Mouse (Mus musculus) neural tube, embryonic 14.5 days (tissue): ENCODE results near the gene Nhs. TPM values are rescaled to one million over a fixed set of nuclear protein-coding genes. Genes with fewer than 3 reads are reported as not detected.
A peak's percentile ranks its signal among the peaks of the same experiment; 100 is the strongest.

ENCODE experiments used
- ATAC-seq: fragments of 200-750 bp; cut with Nextera tagmentation; 2 replicates; pipeline ENCODE4 v1.8.0; 2017; ENCODE audit warnings: low read depth, mild to moderate bottlenecking, moderate TSS enrichment, moderate library complexity
- H3K27ac ChIP-seq: fragments of 300-500 bp; sonication (generic); 2 replicates; pipeline ENCODE4 v1.5.1; 2014; ENCODE audit warnings: low read depth, mild to moderate bottlenecking, control low read depth, low read length, moderate library complexity, mixed read lengths
- H3K27me3 ChIP-seq: fragments of 300-500 bp; sonication (generic); 2 replicates; pipeline ENCODE4 v1.6.1; 2014; ENCODE audit warnings: low read length; ENCODE audit not compliant: control insufficient read depth, insufficient read depth
- H3K36me3 ChIP-seq: fragments of 300-500 bp; sonication (generic); 2 replicates; pipeline ENCODE4 v1.6.1; 2014; ENCODE audit warnings: low read length, mixed read lengths; ENCODE audit not compliant: control insufficient read depth, insufficient read depth
- H3K4me1 ChIP-seq: fragments of 300-500 bp; sonication (generic); 2 replicates; pipeline ENCODE4 v1.6.1; 2014; ENCODE audit warnings: low read length; ENCODE audit not compliant: control insufficient read depth, insufficient read depth
- H3K4me2 ChIP-seq: fragments of 300-500 bp; sonication (generic); 2 replicates; pipeline ENCODE4 v1.6.1; 2014; ENCODE audit warnings: mild to moderate bottlenecking, low read depth, low read length, control low read depth
- H3K4me3 ChIP-seq: fragments of 300-500 bp; sonication (generic); 2 replicates; pipeline ENCODE4 v1.5.1; 2014; ENCODE audit warnings: low read depth, low read length, control low read depth, mixed read lengths
- H3K9ac ChIP-seq: fragments of 300-500 bp; sonication (generic); replicated peaks from 2 replicates; pipeline ENCODE4 v1.6.1; 2014; ENCODE audit warnings: low read depth, mild to moderate bottlenecking, control low read depth, low read length, mixed read lengths
- H3K9me3 ChIP-seq: fragments of 300-500 bp; sonication (generic); 2 replicates; pipeline ENCODE4 v1.6.1; 2016; ENCODE audit warnings: low read length; ENCODE audit not compliant: control insufficient read depth
- WGBS: fragments of 180-500 bp; shearing (Covaris S2); extraction: QIAGEN DNeasy Blood & Tissue Kit; methylation state at CpG from one replicate; pipeline ENCODE4 v1.1.7; 2014; 5-methylcytosine and 5-hydroxymethylcytosine counted together
- polyA plus RNA-seq: library from polyadenylated mRNA; unstranded; fragments of >200 nt; fragmentation: Nextera tagmentation; extraction: Ambion mirVana; gene quantifications from 2 replicates; pipeline ENCODE4 v1.2.1, GENCODE M21; 2014

Gene Nhs
- polyA plus RNA-seq, 1 experiment from 2014 or later: 5.1 TPM

- Histone ChIP-seq H3K27ac (no peak overlapping the region), H3K4me1 (no peaks in the 10 kb centered on the region), H3K36me3 (no peaks in the 10 kb centered on the region), H3K4me3 (no peak overlapping the region), H3K4me2 (no peak overlapping the region), H3K9ac (no peak overlapping the region), H3K27me3 (no peaks in the 10 kb centered on the region; the same call in 1 of the 2 replicates), H3K9me3 (no peaks in the 10 kb centered on the region)
- ATAC-seq: no peak
- 68% methylated on average over 2 of the region's 2 CpGs for WGBS
These were observed 218.8 kb downstream of the Nhs start for GRCm38 (mm10) chrX:161940696-161941095.

- Histone ChIP-seq H3K27me3 (peaks cover 5% of the 10 kb centered on the region; the same call in 1 of the 2 replicates), H3K27ac (no peak overlapping the region), H3K9me3 (no peaks in the 10 kb centered on the region), H3K4me3 (no peak overlapping the region), H3K9ac (no peak overlapping the region), H3K4me2 (no peak overlapping the region), H3K4me1 (no peaks in the 10 kb centered on the region), H3K36me3 (no peaks in the 10 kb centered on the region)
- no peak for ATAC-seq
These were observed 232.9 kb downstream of the Nhs start for GRCm38 (mm10) chrX:161926683-161927053.

- no peak overlapping the region for H3K27ac ChIP-seq
- no peak for ATAC-seq
- no peak overlapping the region for H3K4me2 ChIP-seq
- no peaks in the 10 kb centered on the region for H3K9me3 ChIP-seq
- no peak overlapping the region for H3K4me3 ChIP-seq
- no peaks in the 10 kb centered on the region for H3K4me1 ChIP-seq
- H3K36me3 ChIP-seq: no peaks in the 10 kb centered on the region
- WGBS: 31% methylated on average over 6 of the region's 6 CpGs
- H3K27me3 ChIP-seq: peaks cover 5% of the 10 kb centered on the region; the same call in 1 of the 2 replicates
- no peak overlapping the region for H3K9ac ChIP-seq
These were observed 233.4 kb downstream of the Nhs start for GRCm38 (mm10) chrX:161925973-161926682.

- no peak for ATAC-seq
- no peak overlapping the region for H3K4me3 ChIP-seq
- H3K9ac ChIP-seq: no peak overlapping the region
- no peaks in the 10 kb centered on the region for H3K9me3 ChIP-seq
- H3K4me2 ChIP-seq: no peak overlapping the region
- no peaks in the 10 kb centered on the region for H3K4me1 ChIP-seq
- no peaks in the 10 kb centered on the region for H3K36me3 ChIP-seq
- no peak overlapping the region for H3K27ac ChIP-seq
- 78% methylated on average over 2 of the region's 2 CpGs for WGBS
- peaks cover 5% of the 10 kb centered on the region; the same call in 1 of the 2 replicates for H3K27me3 ChIP-seq
These were observed 236.9 kb downstream of the Nhs start for GRCm38 (mm10) chrX:161922655-161923054.

- peaks cover 5% of the 10 kb centered on the region; the same call in 1 of the 2 replicates for H3K27me3 ChIP-seq
- H3K36me3 ChIP-seq: no peaks in the 10 kb centered on the region
- H3K4me1 ChIP-seq: no peaks in the 10 kb centered on the region
- no peak overlapping the region for H3K4me3 ChIP-seq
- no peak overlapping the region for H3K4me2 ChIP-seq
- no peak for ATAC-seq
- H3K9ac ChIP-seq: no peak overlapping the region
- H3K9me3 ChIP-seq: no peaks in the 10 kb centered on the region
- WGBS: 64% methylated on average over 1 of the region's 1 CpGs
- no peak overlapping the region for H3K27ac ChIP-seq
These were observed 237.9 kb downstream of the Nhs start for GRCm38 (mm10) chrX:161921581-161921980.

GRCm38 (mm10) chrX:161909963-161910362, 249.6 kb downstream of the Nhs start:
- H3K4me3 ChIP-seq: no peak overlapping the region
- H3K9ac ChIP-seq: no peak overlapping the region
- H3K9me3 ChIP-seq: no peaks in the 10 kb centered on the region
- WGBS: 60% methylated on average over 4 of the region's 4 CpGs
- no peaks in the 10 kb centered on the region for H3K36me3 ChIP-seq
- H3K4me2 ChIP-seq: peak overlapping the region; percentile 67; the same call in 1 of the 2 replicates
- no peak overlapping the region for H3K27ac ChIP-seq
- peaks cover 15% of the 10 kb centered on the region for H3K27me3 ChIP-seq
- 0 out of 2 replicates have a peak, but pooled peaks cover 3% of the 10 kb centered on the region for H3K4me1 ChIP-seq
- ATAC-seq: no peak

GRCm38 (mm10) chrX:161908652-161909403, 250.7 kb downstream of the Nhs start:
- WGBS: 15% methylated on average over 44 of the region's 48 CpGs
- ATAC-seq: peak; percentile 88
- Histone ChIP-seq H3K4me2 (peak overlapping the region; percentile 67), H3K27me3 (peaks cover 15% of the 10 kb centered on the region), H3K9ac (peak overlapping the region; percentile 51), H3K27ac (peak overlapping the region; percentile 66), H3K36me3 (no peaks in the 10 kb centered on the region), H3K9me3 (no peaks in the 10 kb centered on the region), H3K4me3 (peak overlapping the region; percentile 41), H3K4me1 (0 out of 2 replicates have a peak, but pooled peaks cover 3% of the 10 kb centered on the region)

- ATAC-seq: peak; percentile 75
- H3K9ac ChIP-seq: peak overlapping the region; percentile 51
- 0 out of 2 replicates have a peak, but pooled peaks cover 3% of the 10 kb centered on the region for H3K4me1 ChIP-seq
- no peaks in the 10 kb centered on the region for H3K9me3 ChIP-seq
- H3K4me2 ChIP-seq: peak overlapping the region; percentile 67
- H3K36me3 ChIP-seq: no peaks in the 10 kb centered on the region
- peaks cover 15% of the 10 kb centered on the region for H3K27me3 ChIP-seq
- peak overlapping the region; percentile 41 for H3K4me3 ChIP-seq
- H3K27ac ChIP-seq: peak overlapping the region; percentile 66
- 17% methylated on average over 47 of the region's 53 CpGs for WGBS
These were observed 251.6 kb downstream of the Nhs start for GRCm38 (mm10) chrX:161907595-161908592.
